Mouse (Mus musculus): ENCODE data around the gene Prpsap1.

- no peak for TF ChIP-seq CTCF (IDR thresholded peaks at IDR 0.05; ENCODE audit: low read depth)
- no peak for TF ChIP-seq EP300 (IDR thresholded peaks at IDR 0.05; ENCODE audit: low read depth)
These were observed 2.7 kb downstream of the Prpsap1 start for GRCm38 (mm10) chr11:116491338-116491737.
